ENCODE assay signal across 8 mouse cellular contexts in genomic region chr10:127341360-127341690, GRCm38 (mm10). TPM values are rescaled to one million over a fixed set of nuclear protein-coding genes. Genes with fewer than 3 reads are reported as not detected.
DNase-seq lines count a peak whose midpoint lies in the region; ATAC-seq and TF ChIP-seq lines count a peak whose summit lies in the region.

No protein-coding gene starts in this region.

- no peak for DNase-seq in heart, adult 18-20 months
- DNase-seq in G1E (ENCODE audit: low spot score) = no peak
- DNase-seq in cerebellum, adult 11-12 months = no peak
- no peak for DNase-seq in frontal cortex, postnatal 10 days (ENCODE audit: low spot score in 2 of 2)
- DNase-seq in gastrocnemius, postnatal 14 days = no peak

- H3K4me3 ChIP-seq in heart, embryonic 13.5 days = peak overlapping the region; percentile 57
- peak overlapping the region; percentile 54; the same call in 1 of the 2 replicates for H3K4me3 ChIP-seq in G1E (ENCODE audit: low read depth, low read length)
- H3K4me3 ChIP-seq in hindbrain, embryonic 13.5 days = peak overlapping the region; percentile 35
- peak overlapping the region; percentile 34 for H3K4me3 ChIP-seq in midbrain, embryonic 13.5 days (replicated peaks)

- H3K9ac ChIP-seq in heart, embryonic 13.5 days = peak overlapping the region; percentile 66
- H3K9ac ChIP-seq in hindbrain, embryonic 13.5 days = no peak overlapping the region
- peak overlapping the region; percentile 3; the same call in 1 of the 2 replicates for H3K9ac ChIP-seq in midbrain, embryonic 13.5 days (replicated peaks)

- H3K27me3 ChIP-seq in heart, embryonic 13.5 days (replicated peaks) = peaks cover 58% of the 10 kb centered on the region
- H3K27me3 ChIP-seq in G1E (ENCODE audit: insufficient read depth, low read length) = peaks cover 53% of the 10 kb centered on the region
- H3K27me3 ChIP-seq in hindbrain, embryonic 13.5 days = peaks cover 51% of the 10 kb centered on the region
- peaks cover 40% of the 10 kb centered on the region for H3K27me3 ChIP-seq in midbrain, embryonic 13.5 days

- no peaks in the 10 kb centered on the region for H3K9me3 ChIP-seq in heart, embryonic 13.5 days
- H3K9me3 ChIP-seq in G1E (replicated peaks) = peaks cover 6% of the 10 kb centered on the region
- no peaks in the 10 kb centered on the region for H3K9me3 ChIP-seq in hindbrain, embryonic 13.5 days
- no peaks in the 10 kb centered on the region for H3K9me3 ChIP-seq in midbrain, embryonic 13.5 days

- no peaks in the 10 kb centered on the region for H3K36me3 ChIP-seq in heart, embryonic 13.5 days
- H3K36me3 ChIP-seq in G1E (replicated peaks) = no peaks in the 10 kb centered on the region
- no peaks in the 10 kb centered on the region for H3K36me3 ChIP-seq in hindbrain, embryonic 13.5 days
- H3K36me3 ChIP-seq in midbrain, embryonic 13.5 days = no peaks in the 10 kb centered on the region

- no peak for TF ChIP-seq CTCF in G1E (IDR thresholded peaks at IDR 0.05; ENCODE audit: low read depth, low read length)

- intact Hi-C loops in gastrocnemius, postnatal 14 days (cut with DNase I; ENCODE audit: low total_unique reads) = no loop called here

- peaks cover 34% of the 10 kb centered on the region for H3K4me1 ChIP-seq in heart, embryonic 13.5 days
- H3K4me1 ChIP-seq in G1E (ENCODE audit: insufficient read depth, low read depth, low read length) = peaks cover 65% of the 10 kb centered on the region
- H3K4me1 ChIP-seq in hindbrain, embryonic 13.5 days (replicated peaks) = peaks cover 37% of the 10 kb centered on the region
- peaks cover 38% of the 10 kb centered on the region for H3K4me1 ChIP-seq in midbrain, embryonic 13.5 days (replicated peaks)

- 0% methylated on average over 7 of the region's 11 CpGs for WGBS in heart, embryonic 13.5 days
- 0% methylated on average over 11 of the region's 11 CpGs for WGBS in hindbrain, embryonic 13.5 days
- 0% methylated on average over 9 of the region's 11 CpGs for WGBS in midbrain, embryonic 13.5 days

- ATAC-seq in heart, embryonic 13.5 days (ENCODE audit: extremely low read depth, insufficient number of reproducible peaks, low FRiP score, low TSS enrichment) = no peak
- no peak for ATAC-seq in G1E (ENCODE audit: extremely low read depth, insufficient number of reproducible peaks, low FRiP score, poor library complexity, severe bottlenecking)
- no peak for ATAC-seq in hindbrain, embryonic 13.5 days (ENCODE audit: low FRiP score)
- ATAC-seq in midbrain, embryonic 13.5 days = no peak

- no peak overlapping the region for H3K27ac ChIP-seq in heart, embryonic 13.5 days (replicated peaks)
- H3K27ac ChIP-seq in hindbrain, embryonic 13.5 days = no peak overlapping the region
- H3K27ac ChIP-seq in midbrain, embryonic 13.5 days = no peak overlapping the region

- peak overlapping the region; percentile 96 for H3K4me2 ChIP-seq in heart, embryonic 13.5 days
- H3K4me2 ChIP-seq in hindbrain, embryonic 13.5 days = peak overlapping the region; percentile 61
- H3K4me2 ChIP-seq in midbrain, embryonic 13.5 days (replicated peaks) = peak overlapping the region; percentile 66

RNA-seq across cellular contexts. Expression of gene Gli1, which starts 0.4 kb away (rescaled TPM):
- 0.93 and 1.4 TPM in 2 replicates for polyA plus RNA-seq in heart, embryonic 13.5 days (2015; fragmentation: Nextera tagmentation; extraction: Ambion mirVana)
- total RNA-seq in heart, adult 18-20 months (2021) = under 1 TPM; 0.82 to 0.87 TPM
- total RNA-seq in G1E (2014; fragmentation: Nextera tagmentation) (0.23 and 0.24 TPM in 2 replicates), G1E (2017) (0.11 TPM in 1 of 2 replicates, not detected in the other)
- 0.15 and 0.18 TPM in 2 replicates for polyA plus RNA-seq in G1E (2012)
- polyA plus RNA-seq in hindbrain, embryonic 13.5 days (2015; fragmentation: Nextera tagmentation; extraction: Ambion mirVana) = 1.6 and 1.8 TPM in 2 replicates
- 1.3 and 1.5 TPM in 2 replicates for polyA plus RNA-seq in midbrain, embryonic 13.5 days (2015; fragmentation: Nextera tagmentation; extraction: Ambion mirVana)
- total RNA-seq in gastrocnemius, postnatal 14 days (2021) = 1 to 10 TPM; 2.3 to 2.7 TPM

RNA-seq across cellular contexts. Expression of gene Inhbe, which starts 12.9 kb away (rescaled TPM):
- 0.06 TPM in 1 of 2 replicates, not detected in the other for polyA plus RNA-seq in heart, embryonic 13.5 days (2015; fragmentation: Nextera tagmentation; extraction: Ambion mirVana)
- not detected for total RNA-seq in heart, adult 18-20 months (2021)
- total RNA-seq in G1E (2014; fragmentation: Nextera tagmentation) (not detected in 2 replicates), G1E (2017) (0.06 and 0.11 TPM in 2 replicates)
- polyA plus RNA-seq in G1E (2012) = 0.01 TPM in 2 replicates
- not detected in 2 replicates for polyA plus RNA-seq in hindbrain, embryonic 13.5 days (2015; fragmentation: Nextera tagmentation; extraction: Ambion mirVana)
- 0.04 TPM in 1 of 2 replicates, not detected in the other for polyA plus RNA-seq in midbrain, embryonic 13.5 days (2015; fragmentation: Nextera tagmentation; extraction: Ambion mirVana)
- not detected for total RNA-seq in gastrocnemius, postnatal 14 days (2021)

RNA-seq across cellular contexts. Expression of gene Arhgap9, which starts 19.6 kb away (rescaled TPM):
- polyA plus RNA-seq in heart, embryonic 13.5 days (2015; fragmentation: Nextera tagmentation; extraction: Ambion mirVana) = 1.7 and 1.9 TPM in 2 replicates
- total RNA-seq in heart, adult 18-20 months (2021) = 1 to 10 TPM; 4.0 to 5.4 TPM
- total RNA-seq in G1E (2014; fragmentation: Nextera tagmentation) (43.3 and 43.7 TPM in 2 replicates), G1E (2017) (89.2 and 100 TPM in 2 replicates)
- polyA plus RNA-seq in G1E (2012) = 54.8 and 59.5 TPM in 2 replicates
- 1.0 and 1.1 TPM in 2 replicates for polyA plus RNA-seq in hindbrain, embryonic 13.5 days (2015; fragmentation: Nextera tagmentation; extraction: Ambion mirVana)
- 0.77 and 1.4 TPM in 2 replicates for polyA plus RNA-seq in midbrain, embryonic 13.5 days (2015; fragmentation: Nextera tagmentation; extraction: Ambion mirVana)
- total RNA-seq in gastrocnemius, postnatal 14 days (2021) = 1 to 10 TPM; 1.3 to 2.1 TPM

RNA-seq across cellular contexts. Expression of gene Inhbc, which starts 28.9 kb away (rescaled TPM):
- not detected in 2 replicates for polyA plus RNA-seq in heart, embryonic 13.5 days (2015; fragmentation: Nextera tagmentation; extraction: Ambion mirVana)
- not detected for total RNA-seq in heart, adult 18-20 months (2021)
- total RNA-seq in G1E (2014; fragmentation: Nextera tagmentation) (not detected in 2 replicates), G1E (2017) (0.05 TPM in 1 of 2 replicates, not detected in the other)
- polyA plus RNA-seq in G1E (2012) = not detected in 2 replicates
- 0.09 TPM in 1 of 2 replicates, not detected in the other for polyA plus RNA-seq in hindbrain, embryonic 13.5 days (2015; fragmentation: Nextera tagmentation; extraction: Ambion mirVana)
- polyA plus RNA-seq in midbrain, embryonic 13.5 days (2015; fragmentation: Nextera tagmentation; extraction: Ambion mirVana) = not detected in 2 replicates
- total RNA-seq in gastrocnemius, postnatal 14 days (2021) = not detected

RNA-seq across cellular contexts. Expression of gene Mars, which starts 29.7 kb away (rescaled TPM):
- polyA plus RNA-seq in heart, embryonic 13.5 days (2015; fragmentation: Nextera tagmentation; extraction: Ambion mirVana) = 84.0 and 86.4 TPM in 2 replicates
- total RNA-seq in heart, adult 18-20 months (2021) = 10 to 100 TPM; 43.7 to 44.8 TPM
- total RNA-seq in G1E (2014; fragmentation: Nextera tagmentation) = 97.3 and 102 TPM in 2 replicates
- total RNA-seq in G1E (2017) = 109 and 144 TPM in 2 replicates
- 104 and 108 TPM in 2 replicates for polyA plus RNA-seq in G1E (2012)
- polyA plus RNA-seq in hindbrain, embryonic 13.5 days (2015; fragmentation: Nextera tagmentation; extraction: Ambion mirVana) = 116 and 119 TPM in 2 replicates
- 122 and 127 TPM in 2 replicates for polyA plus RNA-seq in midbrain, embryonic 13.5 days (2015; fragmentation: Nextera tagmentation; extraction: Ambion mirVana)
- total RNA-seq in gastrocnemius, postnatal 14 days (2021) = 10 to 100 TPM; 50.3 to 56.0 TPM

Comparison
In these comparisons a context has a peak if more than half of its experiments do, and no peak if none do; other contexts are left out.
1. RNA of gene Arhgap9, which starts 19.6 kb away (polyA plus RNA-seq): 54.8 to 59.5 TPM in G1E; 1.7 to 1.9 TPM in heart, embryonic 13.5 days, 0.77 to 1.4 TPM in midbrain, embryonic 13.5 days and 1.0 to 1.1 TPM in hindbrain, embryonic 13.5 days; every median in the first group is over 10 times any median in the second.
2. Peak in every context shown above with its lines, with median percentiles within 50 percentile points of each other: H3K4me2 ChIP-seq and H3K4me3 ChIP-seq.